Mouse (Mus musculus) heart, postnatal 4 days (tissue): ENCODE results near the gene Igfbp5. TPM values are rescaled to one million over a fixed set of nuclear protein-coding genes. Genes with fewer than 3 reads are reported as not detected.
A peak's percentile ranks its signal among the peaks of the same experiment; 100 is the strongest.

ENCODE experiments used
- DNase-seq: peaks from one replicate; pipeline ENCODE4 v3.0.0; 2021
- total RNA-seq, 2 experiments: library from RNA; stranded (reverse); gene quantifications; 2 replicates each; pipeline ENCODE4 v1.2.3; 2021

Gene Igfbp5
- total RNA-seq, 2 experiments from 2014 or later: 190 to 236 TPM

DNA sequence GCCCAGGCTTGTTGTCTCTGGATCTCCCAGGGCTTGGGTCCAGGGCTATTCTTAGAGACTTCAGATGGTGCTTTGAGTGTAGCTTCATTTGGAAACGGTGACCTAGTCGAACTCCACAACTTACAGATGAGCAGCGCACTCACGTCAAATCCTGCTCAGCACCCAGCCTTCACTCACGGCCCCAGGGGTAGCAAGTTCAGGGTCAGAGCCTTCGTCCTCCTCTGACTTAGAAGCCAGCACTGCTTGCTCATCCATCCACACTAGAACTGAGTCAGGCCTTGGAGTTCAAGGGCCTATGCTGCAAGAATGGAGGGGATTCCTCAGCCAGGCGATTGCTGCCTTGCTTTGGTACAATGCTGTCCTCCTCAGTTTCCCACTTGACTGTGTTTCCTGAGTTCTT is 34.9 kb downstream of the Igfbp5 start:
- no peak for DNase-seq

DNA sequence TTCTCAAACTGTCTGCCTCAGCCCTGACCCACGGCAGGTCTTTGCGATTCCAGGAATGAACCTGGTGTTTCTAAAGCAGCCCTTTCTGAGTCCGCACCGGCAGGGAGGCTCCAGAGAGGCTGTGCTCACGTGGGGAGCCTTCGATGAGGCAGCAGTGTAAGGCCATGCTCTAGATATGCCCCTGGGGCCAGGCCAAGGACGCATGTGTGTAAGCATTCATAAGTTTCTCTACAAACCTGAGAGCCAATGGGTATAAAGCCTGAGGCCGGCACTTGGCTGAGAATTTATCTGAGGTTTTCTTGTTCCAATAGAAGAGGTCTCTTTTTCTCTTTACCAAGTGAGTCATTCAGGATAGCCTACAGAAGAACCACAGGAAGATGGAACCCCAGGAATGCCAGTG is 35.3 kb downstream of the Igfbp5 start:
- no peak for DNase-seq

DNA sequence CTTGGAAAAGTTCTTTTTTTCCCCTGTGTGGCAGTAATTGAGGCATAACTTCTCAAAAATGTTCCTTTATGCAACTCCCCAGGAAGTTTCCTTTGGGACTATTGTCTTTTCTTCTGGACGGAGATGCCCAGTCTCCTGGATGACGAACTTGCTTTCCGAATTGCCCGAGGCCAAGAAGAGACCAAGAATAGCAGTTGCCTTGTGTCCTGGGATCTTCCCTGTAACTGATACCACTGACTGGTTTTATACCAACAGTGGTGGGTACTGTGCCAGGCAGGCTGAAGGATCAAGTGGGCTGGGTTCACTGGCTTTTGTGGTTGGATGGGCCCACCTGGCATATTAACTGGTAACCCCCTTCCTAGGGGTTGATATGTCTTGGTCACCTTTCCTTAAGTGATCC is 41.1 kb downstream of the Igfbp5 start:
- DNase-seq: no peak

DNA sequence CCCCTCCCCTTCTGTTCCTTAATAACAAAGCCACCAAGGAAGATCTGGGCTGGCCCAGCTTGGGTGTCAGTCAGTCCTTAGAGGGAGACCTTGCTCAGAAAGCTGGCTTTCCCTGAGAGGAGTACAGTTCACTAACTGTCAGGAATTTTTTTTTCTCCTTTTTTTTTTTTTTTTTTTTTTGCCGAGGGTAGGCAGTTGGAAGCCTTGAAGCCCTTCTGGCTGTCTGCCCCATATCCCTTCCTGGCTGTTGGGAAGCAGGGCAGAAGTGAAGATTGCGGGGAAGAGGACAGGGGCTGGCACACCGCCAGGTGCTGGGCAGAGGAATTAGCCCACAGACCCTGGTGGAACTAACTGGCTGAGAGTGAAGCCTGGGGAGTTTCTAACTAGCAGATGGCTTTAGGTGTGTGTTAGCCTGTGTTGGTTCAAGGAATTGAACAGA is 42.0 kb downstream of the Igfbp5 start:
- no peak for DNase-seq

DNA sequence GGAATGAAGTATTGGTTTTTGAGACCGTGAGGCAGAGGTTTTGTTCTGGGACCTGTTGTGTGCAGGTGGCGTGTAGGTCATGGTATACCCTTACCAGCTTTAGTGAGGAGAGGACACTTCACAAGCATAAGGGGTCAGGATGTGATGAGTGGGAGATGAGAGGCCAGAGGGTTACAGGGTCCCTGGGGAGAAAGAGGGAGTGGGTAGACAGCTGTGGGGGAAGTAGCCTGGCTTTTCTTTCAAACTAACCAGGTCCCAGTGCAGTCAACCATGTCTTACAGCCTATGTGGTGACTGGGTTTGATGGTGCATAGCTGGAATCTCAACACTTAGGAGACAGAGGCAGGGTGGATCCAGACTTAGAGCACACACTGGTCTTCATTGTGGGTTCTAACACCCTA is 44.2 kb downstream of the Igfbp5 start:
- DNase-seq: no peak

DNA sequence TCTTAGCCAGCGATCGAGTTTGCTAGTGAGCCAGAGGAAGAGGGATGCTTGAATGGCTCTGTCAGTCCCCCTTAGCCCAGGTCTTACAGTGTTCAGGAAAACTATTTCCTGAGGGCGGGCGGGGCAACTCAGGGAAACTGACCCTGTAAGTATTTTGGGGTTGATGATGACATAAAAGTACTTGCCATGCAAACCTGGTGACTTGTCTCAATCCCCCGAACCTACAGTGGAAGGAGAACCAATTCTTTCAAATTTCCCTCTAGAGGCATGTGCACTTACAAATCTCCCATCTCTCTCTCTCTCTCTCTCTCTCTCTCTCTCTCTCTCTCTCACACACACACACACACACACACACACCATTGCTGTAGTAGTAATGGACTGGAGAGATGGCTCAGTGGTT is 45.8 kb downstream of the Igfbp5 start:
- DNase-seq: no peak

DNA sequence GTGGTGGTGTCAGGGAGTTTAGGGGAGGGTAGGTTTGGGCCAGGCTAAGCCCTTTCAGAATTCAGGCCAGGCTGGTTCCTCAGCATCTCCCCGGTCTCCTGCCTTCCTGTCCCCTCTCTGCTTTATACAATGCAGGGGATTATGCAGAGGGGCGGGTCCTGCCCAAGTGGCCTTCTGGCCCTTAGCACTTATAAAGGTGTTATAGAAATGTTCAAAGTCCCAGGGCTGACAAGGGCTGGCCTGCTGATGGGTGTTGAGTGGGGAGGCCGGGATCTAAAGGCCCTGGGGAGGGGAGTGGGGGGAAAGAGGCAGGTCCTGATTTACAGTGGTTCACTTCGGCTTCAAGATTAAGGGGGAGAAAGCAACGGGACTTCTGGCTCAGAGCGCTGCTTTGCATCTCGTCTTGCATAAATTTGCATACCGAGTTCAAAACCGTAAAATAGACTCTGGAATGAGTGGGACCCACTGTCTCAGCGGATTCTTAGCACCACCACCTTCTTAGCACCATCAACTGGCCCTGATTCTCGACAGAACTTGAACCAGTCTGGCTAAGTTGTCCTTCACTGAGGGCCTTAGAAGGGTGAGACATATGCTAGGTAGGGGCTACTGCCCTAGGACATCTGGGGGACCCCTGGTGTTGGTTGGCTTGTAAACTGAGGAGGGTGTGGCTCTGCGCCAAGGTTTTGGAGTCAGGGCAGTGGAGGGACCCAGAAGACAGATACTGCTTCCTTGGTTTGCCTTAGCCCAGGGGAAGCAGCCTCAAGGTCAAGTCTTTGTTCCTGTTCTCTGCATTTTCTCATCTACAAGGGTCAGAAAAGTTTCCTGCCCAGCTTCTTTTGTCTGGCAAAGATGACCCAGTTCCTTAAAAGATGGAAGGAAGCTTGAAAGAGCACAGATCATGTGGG is 47.0 kb downstream of the Igfbp5 start:
- no peak for DNase-seq

DNA sequence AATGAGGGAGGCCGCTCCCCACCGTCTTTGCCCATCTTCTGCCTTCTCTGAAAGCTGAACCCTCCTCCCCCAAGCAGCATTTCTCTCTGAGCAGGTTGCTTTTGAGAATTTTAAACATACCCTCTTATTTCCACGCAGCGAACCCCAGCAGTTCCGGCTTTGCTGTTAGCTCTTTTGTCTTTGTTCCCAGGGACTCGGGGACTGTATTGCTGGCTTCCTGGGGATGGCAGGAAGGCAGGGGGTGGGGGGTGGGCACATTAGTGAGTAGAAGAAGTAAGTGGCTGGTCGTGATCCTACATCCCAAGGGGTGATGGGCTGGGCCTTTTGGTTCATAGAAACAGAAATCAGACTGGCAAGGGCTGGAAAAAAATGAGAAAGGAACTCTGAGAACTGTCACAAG is 47.8 kb downstream of the Igfbp5 start:
- DNase-seq: no peak

DNA sequence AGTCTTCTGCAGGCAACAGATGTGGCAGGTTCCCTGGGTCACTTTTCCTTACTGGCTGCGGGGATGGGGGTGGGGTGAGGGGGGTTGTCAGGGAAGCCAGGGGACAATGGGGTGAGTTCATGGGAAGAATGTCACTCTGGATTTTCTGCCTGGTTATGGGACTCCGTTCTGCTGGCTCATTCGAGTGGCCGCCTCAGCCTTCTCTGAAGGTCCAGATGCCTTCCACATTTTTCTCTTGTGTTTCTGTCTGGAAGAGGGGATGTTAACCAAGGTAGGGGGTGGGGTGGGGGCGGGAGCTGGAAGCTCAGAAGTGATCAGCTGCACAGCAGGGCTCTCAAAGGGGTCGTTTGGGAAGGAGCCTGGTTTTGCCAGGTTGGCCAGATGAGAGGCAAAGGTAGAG is 48.2 kb downstream of the Igfbp5 start:
- DNase-seq: no peak

DNA sequence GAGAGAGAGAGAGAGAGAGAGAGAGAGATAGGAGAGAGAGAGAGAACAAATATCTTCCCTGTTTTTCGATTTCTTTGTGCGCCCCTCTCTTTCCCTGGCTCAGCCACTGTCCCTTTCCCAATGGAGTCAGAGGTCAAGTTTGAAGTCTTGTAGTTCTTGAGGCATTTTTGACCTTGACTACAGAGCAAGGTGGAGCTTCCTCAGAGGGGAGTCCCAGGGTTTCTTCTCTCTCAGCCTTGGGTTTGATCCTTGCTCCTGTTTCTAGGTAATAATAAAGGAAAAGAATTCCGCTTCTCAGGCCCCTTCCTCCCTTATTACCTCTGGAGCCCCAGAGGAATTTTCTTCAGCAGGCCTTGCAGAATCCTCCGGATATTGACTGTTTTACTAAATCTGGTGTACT is 48.8 kb downstream of the Igfbp5 start:
- DNase-seq: no peak

DNA sequence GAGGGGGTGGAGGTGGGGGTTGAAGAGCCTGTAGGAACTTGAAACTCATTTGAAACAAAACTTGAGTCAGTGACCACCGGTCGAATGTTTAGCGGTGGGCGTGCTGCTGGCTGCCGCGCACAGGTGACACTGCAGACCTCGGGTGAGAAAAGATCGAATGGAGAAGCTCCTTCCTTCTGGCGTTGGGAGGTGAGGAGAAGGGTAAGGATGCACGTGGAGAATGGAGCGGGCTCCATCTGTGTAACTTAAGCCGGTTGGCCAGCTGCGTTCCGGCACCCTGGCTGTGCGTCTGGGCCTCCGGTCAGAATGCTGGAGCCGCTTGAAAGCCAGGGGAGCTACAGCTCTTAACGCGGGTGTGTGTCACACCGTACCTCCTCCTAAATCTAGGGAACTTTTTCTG is 49.4 kb downstream of the Igfbp5 start:
- peak; percentile 23 for DNase-seq

DNA sequence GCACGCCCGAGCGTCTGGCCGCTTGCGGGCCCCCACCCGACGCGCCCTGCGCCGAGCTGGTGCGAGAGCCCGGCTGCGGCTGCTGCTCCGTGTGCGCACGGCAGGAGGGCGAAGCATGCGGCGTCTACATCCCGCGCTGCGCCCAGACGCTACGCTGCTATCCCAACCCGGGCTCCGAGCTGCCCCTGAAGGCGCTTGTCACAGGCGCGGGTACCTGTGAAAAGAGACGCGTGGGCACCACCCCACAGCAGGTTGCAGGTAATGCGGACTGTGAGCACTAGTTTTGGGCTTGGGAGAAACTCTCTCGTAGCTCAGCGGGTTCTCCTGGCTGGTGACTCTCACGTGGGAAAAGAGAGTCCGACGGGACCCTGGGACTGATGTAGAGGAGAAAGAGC is 50.0 kb downstream of the Igfbp5 start:
- no peak for DNase-seq

DNA sequence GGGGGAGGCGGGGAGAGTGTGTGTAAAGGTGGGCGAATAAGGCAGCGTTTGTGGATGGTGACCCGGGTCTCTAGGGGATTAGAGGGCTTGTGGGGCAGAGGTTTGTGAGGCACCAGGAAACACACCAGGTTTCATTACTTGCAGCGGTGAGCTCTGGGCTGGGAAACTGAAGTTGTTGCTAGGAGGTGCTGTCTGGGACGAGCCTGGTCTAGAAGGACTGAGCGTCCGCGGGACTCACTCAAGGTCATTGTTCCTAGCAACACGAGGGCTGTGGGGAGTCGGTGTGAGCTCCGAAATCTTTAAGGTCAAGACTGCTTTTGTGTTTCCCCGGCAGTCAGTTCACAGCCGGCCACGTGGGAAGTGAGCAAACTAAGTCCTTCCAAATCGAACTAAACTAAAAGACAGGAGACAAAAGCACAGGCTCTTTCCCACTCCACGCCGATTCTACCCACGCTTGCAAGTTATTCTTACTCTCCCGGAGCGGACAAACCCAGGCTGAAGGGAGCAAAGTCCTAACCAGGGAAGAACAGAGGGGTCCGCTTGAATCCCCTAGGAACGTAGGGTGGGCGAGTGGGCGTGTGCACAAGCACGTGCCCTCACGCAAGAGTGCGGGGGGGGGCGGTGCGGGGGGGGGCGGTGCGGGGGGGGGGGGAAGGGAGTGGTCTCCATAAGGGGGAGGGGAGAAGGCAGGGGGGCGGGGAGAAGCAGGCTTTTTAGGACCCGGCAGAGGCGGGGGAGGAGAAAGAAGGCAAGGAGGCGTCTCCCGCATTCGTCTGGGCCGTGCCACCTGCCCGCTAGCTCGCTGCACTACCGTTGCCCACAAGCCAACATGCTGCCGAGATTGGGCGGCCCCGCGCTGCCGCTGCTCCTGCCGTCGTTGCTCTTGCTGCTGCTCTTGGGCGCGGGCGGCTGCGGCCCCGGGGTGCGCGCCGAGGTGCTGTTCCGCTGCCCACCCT is 50.7 kb downstream of the Igfbp5 start, which contains the start of gene Igfbp2:
Igfbp2 (plus strand) TSS at position 753 of the 956 bp plus-strand sequence.
- peak; percentile 26 for DNase-seq

DNA sequence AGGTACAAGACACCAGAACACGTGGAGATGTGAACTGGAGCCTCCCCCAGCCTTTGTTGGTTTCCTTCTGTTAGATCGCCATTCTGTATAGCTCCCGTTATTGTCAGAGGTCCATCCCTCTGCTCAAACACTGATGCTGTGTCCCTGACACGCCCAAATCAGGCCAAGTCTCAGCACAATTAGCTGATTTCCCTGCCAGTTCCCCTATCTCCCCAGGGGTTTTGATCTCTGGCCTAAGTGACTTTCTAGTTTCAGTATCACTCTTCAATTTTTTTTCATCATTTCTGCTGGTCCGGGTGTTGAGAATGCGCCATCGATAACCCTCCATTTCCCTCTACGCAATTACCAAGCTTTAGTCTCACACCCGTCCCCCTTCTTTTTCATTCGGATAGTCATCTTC is 51.8 kb downstream of the Igfbp5 start:
- no peak for DNase-seq

DNA sequence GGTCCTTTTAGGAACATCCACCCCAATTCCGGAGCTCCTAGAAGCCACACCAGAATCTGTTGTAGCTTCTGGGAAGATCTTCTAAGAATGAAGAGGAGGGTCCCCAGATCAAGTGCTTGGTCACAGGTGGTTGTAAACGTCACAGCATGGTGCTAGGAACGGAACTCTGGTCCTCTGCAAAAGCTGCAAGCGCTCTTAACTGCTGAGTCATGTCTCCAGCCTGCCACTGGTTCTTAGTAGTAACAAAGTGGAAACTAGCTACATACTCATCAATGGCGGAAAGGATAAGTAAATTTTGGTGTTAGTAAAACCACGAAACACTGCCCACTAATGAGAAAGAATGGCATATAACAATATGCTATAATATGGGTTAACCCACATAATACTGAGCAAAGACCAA is 54.7 kb downstream of the Igfbp5 start:
- DNase-seq: no peak

DNA sequence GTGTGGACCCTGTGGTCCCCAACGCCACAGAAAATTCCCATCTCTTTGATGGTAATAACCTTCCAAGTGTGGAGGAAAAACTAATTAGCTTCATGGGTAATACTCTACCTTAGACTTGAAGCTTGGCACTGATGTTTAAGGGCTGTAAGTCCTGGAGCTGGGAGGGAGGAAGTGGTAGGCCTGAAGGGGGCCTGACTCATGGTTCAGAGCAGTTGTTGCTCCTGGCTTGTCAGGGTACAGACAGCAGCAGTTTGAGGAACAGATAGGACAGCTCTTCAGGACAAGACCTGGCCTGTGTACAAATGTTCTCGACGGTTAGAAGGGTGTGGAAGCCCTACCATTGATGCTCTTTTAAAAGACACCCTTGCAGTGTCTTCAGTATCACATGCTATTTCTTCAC is 59.1 kb downstream of the Igfbp5 start:
- no peak for DNase-seq

DNA sequence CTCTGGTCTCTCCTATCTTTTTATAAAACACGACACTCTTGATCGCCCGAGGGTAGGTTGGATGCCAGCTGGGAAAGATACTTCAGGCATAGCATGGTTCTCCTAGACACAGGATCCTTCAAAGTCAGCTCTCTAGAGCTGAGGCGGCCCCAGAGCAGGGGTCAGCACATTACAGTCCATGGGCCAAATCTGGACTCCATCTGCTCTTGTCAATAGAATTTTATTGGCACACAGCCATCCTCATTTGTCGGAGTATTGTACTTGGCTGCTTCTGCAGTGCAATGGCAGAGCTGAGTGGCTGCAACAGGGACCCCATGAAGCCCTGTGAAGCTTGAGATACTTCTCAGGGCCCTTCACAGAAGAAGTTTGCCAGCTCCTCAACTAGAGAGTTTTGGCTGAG is 59.5 kb downstream of the Igfbp5 start:
- DNase-seq: no peak

DNA sequence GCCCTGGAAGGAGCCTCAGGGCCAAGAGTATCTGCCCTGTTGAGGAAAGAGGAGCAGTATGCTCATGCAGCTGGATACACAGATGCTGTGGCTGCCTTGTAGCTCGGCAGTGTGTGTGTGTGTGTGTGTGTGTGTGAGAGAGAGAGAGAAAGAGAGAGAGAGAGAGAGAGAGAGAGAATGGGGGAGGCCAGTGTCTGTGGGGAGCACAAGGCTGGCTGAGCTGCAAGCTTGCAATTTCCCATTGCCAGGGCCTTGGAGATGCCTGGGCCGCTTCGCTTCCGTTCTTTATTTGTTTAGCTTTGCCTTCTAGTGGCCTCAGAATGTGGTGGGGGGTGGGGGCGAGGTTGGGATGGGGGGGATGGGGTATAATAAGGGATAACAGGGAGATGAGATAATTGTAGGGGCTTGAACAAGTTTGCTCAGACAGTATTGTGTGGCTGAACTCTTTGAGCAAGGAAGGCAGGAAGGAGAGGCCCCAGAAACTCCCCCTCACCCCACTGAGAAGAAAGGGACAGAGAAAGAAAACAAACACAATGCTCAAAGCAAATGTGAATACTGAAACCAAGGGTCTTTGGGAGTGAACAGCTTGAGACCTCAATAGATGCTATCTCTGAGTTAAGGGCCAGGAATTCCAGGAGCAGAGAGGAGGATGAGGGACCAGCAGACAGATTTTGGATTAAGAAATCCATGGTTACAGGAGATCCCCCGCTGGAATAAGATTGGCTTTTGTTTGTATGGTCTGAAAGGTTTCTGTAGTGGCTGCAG is 60.9 kb downstream of the Igfbp5 start:
- DNase-seq: no peak

DNA sequence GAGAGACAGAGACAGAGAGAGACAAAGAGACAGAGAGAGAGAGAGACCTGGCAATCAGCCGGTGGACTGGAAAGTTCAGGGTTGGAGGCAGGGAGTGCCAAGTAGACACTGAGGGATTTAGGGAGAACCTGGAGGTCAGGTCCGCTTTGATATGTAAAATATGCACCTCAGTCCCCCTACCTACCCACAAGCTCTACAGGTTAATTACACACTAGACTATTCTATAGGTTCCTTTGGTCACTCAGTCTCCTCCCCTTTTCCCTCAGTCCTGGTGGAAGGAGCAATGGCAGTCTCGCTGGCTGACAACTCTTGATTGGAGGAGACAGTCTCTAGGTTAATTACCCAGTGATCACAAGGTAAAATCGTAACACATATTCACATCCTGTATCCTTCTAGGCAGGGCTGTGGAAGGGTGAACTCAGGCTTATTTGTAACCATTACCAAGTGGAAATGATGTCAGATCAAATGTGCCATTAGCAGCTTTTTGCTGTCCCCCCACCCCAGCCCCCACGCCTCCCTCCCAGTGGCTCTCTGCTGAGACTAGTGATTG is 61.5 kb downstream of the Igfbp5 start:
- no peak for DNase-seq

DNA sequence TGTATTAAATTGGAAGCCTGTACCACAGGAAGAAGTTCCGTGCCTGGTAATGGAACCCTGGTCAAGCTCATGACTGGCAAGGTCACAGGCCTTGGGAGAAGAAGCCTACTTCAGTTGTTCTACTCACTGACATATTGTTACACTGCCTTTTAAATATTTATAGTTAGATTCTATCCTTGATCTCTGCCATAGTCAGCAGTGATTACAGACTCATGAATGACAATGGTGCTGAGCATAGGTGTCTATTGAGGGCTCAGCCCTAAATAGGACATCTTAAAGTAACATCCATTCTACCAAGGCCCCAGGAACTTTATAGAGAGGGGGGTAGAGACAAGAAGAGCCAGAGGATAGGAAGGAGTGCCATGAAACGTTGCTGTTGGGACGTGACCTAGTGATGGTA is 63.6 kb downstream of the Igfbp5 start:
- DNase-seq: no peak

DNA sequence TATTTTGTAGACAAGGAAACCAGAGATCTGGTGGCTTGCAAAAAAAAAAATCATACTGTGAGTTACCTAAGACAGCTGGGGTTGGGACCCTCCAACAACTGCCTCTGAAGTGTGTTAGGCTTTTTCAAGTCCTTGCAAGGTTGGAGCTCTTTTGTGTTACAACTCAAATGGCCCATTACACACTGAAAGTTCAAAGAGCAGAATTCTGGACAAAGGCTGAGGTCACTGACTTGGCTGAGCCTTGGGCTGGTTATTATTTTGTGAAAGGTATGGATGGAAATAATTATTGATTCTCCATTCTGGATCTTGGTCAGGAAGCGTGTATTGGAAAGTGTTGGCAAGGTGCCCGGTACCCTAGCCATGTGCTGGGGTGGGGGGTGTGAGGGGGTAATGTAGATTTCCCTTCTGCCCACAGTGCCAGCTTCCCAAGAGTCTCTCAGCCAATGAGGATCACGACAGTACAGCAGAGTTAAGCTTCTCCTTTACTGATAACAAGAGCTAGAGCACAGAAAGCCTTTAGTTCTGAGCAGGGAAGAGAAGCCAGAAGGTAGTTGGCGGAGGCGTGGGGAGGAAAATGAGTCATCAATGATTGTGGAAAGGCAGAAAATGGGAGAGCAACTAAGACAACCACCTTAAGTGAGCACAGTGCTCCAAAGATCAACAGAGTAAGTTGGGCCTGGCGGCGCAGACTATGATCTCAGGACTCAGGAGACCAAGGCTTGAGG is 64.6 kb downstream of the Igfbp5 start:
- DNase-seq: no peak

DNA sequence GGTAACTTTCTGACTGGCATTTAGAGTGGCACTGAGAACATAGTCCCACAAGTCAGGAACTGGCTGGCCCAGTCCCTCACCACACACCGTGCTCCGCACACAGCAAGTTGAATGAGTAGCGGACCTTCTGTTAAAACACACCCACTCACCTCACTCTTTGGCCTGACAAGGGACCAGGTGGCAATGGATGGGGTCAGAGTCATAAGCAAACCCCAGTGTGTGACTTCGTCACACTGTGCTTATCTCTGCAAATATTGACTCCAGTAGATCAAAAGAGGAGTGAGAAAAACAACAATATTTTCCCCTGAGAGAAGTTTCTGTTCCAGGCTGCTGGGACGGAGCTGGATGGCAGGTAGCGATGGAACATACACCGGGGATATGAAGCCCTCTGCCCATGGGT is 65.4 kb downstream of the Igfbp5 start:
- DNase-seq: no peak
